Mouse (Mus musculus): Measurements from ENCODE around the gene Sec1. TPM values are rescaled to one million over a fixed set of nuclear protein-coding genes. Genes with fewer than 3 reads are reported as not detected.

Gene Sec1
- total and polyA plus RNA-seq, 3 experiments, result 0.02 TPM; not detected in 2

GRCm38 (mm10) chr7:45708221-45708761 lies 14.1 kb upstream of the Sec1 start:
- no peak for ATAC-seq (ENCODE audit: extremely low read depth, insufficient number of reproducible peaks, low FRiP score, poor library complexity, severe bottlenecking)
- peaks cover 53% of the 10 kb centered on the region for H3K36me3 ChIP-seq (replicated peaks)
- peak overlapping the region; percentile 81 for H3K4me3 ChIP-seq (ENCODE audit: low read depth, low read length)
- no peak for TF ChIP-seq GATA1 (IDR thresholded peaks at IDR 0.05; ENCODE audit: borderline replicate concordance, low read length)
- no peak for TF ChIP-seq POLR2AphosphoS5 (IDR thresholded peaks at IDR 0.05; ENCODE audit: insufficient replicate concordance, low read depth, low read length)
- no peak for TF ChIP-seq GATA2 (IDR thresholded peaks at IDR 0.05; ENCODE audit: borderline replicate concordance, low read depth, low read length)
- TF ChIP-seq CTCF (IDR thresholded peaks at IDR 0.05; ENCODE audit: low read depth, low read length), result no peak
- H3K27me3 ChIP-seq (ENCODE audit: insufficient read depth, low read length), result no peaks in the 10 kb centered on the region
- no peak for DNase-seq (ENCODE audit: low spot score)
- peaks cover 75% of the 10 kb centered on the region for H3K4me1 ChIP-seq (ENCODE audit: insufficient read depth, low read depth, low read length)
- H3K9me3 ChIP-seq (replicated peaks), result no peaks in the 10 kb centered on the region

GRCm38 (mm10) chr7:45707375-45707967 lies 13.3 kb upstream of the Sec1 start:
- H3K27me3 ChIP-seq (ENCODE audit: insufficient read depth, low read length), result peaks cover 4% of the 10 kb centered on the region; the same call in 1 of the 2 replicates
- DNase-seq (ENCODE audit: low spot score), result peak; percentile 91
- no peaks in the 10 kb centered on the region for H3K9me3 ChIP-seq (replicated peaks)
- TF ChIP-seq POLR2AphosphoS5 (IDR thresholded peaks at IDR 0.05; ENCODE audit: insufficient replicate concordance, low read depth, low read length), result no peak
- TF ChIP-seq TAL1 (conservative IDR thresholded peaks at IDR 0.05; ENCODE audit: low read depth, low read length), result no peak
- TF ChIP-seq GATA2 (IDR thresholded peaks at IDR 0.05; ENCODE audit: borderline replicate concordance, low read depth, low read length), result no peak
- no peak for TF ChIP-seq CTCF (IDR thresholded peaks at IDR 0.05; ENCODE audit: low read depth, low read length)
- TF ChIP-seq GATA1 (IDR thresholded peaks at IDR 0.05; ENCODE audit: borderline replicate concordance, low read length), result no peak
- H3K4me3 ChIP-seq (ENCODE audit: low read depth, low read length), result peak overlapping the region; percentile 81
- peaks cover 45% of the 10 kb centered on the region for H3K36me3 ChIP-seq (replicated peaks)
- peaks cover 78% of the 10 kb centered on the region for H3K4me1 ChIP-seq (ENCODE audit: insufficient read depth, low read depth, low read length)
- ATAC-seq (ENCODE audit: extremely low read depth, insufficient number of reproducible peaks, low FRiP score, poor library complexity, severe bottlenecking), result 0 out of 2 replicates have a peak, but pooled peaks have one; percentile 4

DNA sequence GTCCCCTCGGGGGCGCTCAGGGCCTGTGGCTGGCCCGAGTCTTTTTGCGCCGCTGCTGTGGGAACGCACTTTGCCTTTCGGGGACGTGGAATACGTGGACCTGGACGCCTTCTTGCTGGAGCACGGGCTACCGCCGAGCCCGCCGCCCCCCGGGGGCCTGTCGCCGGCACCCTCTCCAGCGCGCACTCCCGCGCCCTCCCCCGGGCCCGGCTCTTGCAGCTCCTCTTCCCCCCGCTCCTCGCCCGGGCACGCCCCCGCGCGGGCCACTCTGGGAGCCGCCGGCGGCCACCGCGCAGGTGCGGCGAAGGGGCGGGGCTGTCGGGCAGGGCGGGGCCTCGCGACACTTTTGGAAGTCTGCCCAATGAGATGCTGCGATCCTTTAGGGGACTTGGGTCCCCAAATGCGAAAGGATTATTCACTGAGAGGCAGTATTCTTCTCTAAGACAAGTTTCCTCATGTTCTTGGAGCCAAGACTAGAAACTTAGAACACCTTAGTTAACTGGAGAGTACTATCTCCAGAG lies 12.6 kb upstream of the Sec1 start:
- TF ChIP-seq GATA2 (IDR thresholded peaks at IDR 0.05; ENCODE audit: borderline replicate concordance, low read depth, low read length) (no peak), TAL1 (conservative IDR thresholded peaks at IDR 0.05; ENCODE audit: low read depth, low read length) (no peak), GATA1 (IDR thresholded peaks at IDR 0.05; ENCODE audit: borderline replicate concordance, low read length) (no peak), POLR2AphosphoS5 (IDR thresholded peaks at IDR 0.05; ENCODE audit: insufficient replicate concordance, low read depth, low read length) (no peak), CTCF (IDR thresholded peaks at IDR 0.05; ENCODE audit: low read depth, low read length) (no peak)
- Histone ChIP-seq H3K36me3 (replicated peaks) (peaks cover 38% of the 10 kb centered on the region), H3K4me3 (ENCODE audit: low read depth, low read length) (peak overlapping the region; percentile 81), H3K4me1 (ENCODE audit: insufficient read depth, low read depth, low read length) (peaks cover 75% of the 10 kb centered on the region), H3K27me3 (ENCODE audit: insufficient read depth, low read length) (peaks cover 10% of the 10 kb centered on the region; the same call in 1 of the 2 replicates), H3K9me3 (replicated peaks) (no peaks in the 10 kb centered on the region)
- DNase-seq (ENCODE audit: low spot score), result peak; percentile 92
- ATAC-seq (ENCODE audit: extremely low read depth, insufficient number of reproducible peaks, low FRiP score, poor library complexity, severe bottlenecking), result 0 out of 2 replicates have a peak, but pooled peaks have one; percentile 2

DNA sequence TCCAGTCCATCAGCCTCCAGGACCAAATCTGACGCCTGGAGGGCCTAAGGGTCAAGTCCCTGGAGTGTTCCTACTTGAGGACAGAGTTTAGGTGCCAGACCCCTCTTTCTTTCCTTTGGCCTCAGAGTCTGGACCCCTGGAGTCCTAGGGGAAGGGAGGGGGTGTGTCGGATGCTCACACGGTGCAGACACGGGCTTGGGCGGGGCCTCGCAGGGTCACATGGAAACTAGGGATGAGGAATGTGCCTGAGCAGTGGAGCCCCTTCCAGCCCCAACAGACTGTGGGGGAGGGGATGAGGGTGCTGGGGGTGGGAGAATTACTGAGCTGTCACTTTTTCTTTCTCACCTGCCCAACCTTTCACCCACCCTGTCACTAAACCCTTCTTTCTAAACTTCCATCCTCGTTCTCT lies 11.7 kb upstream of the Sec1 start:
- H3K36me3 ChIP-seq (replicated peaks), result peaks cover 29% of the 10 kb centered on the region
- no peaks in the 10 kb centered on the region for H3K9me3 ChIP-seq (replicated peaks)
- H3K27me3 ChIP-seq (ENCODE audit: insufficient read depth, low read length), result peaks cover 19% of the 10 kb centered on the region
- no peak for TF ChIP-seq POLR2AphosphoS5 (IDR thresholded peaks at IDR 0.05; ENCODE audit: insufficient replicate concordance, low read depth, low read length)
- TF ChIP-seq GATA2 (IDR thresholded peaks at IDR 0.05; ENCODE audit: borderline replicate concordance, low read depth, low read length), result no peak
- no peak for TF ChIP-seq TAL1 (conservative IDR thresholded peaks at IDR 0.05; ENCODE audit: low read depth, low read length)
- TF ChIP-seq GATA1 (IDR thresholded peaks at IDR 0.05; ENCODE audit: borderline replicate concordance, low read length), result no peak
- TF ChIP-seq CTCF (IDR thresholded peaks at IDR 0.05; ENCODE audit: low read depth, low read length), result no peak
- H3K4me1 ChIP-seq (ENCODE audit: insufficient read depth, low read depth, low read length), result peaks cover 84% of the 10 kb centered on the region
- ATAC-seq (ENCODE audit: extremely low read depth, insufficient number of reproducible peaks, low FRiP score, poor library complexity, severe bottlenecking) (no peak), DNase-seq (ENCODE audit: low spot score) (peak; percentile 65)
- peak overlapping the region; percentile 81 for H3K4me3 ChIP-seq (ENCODE audit: low read depth, low read length)

DNA sequence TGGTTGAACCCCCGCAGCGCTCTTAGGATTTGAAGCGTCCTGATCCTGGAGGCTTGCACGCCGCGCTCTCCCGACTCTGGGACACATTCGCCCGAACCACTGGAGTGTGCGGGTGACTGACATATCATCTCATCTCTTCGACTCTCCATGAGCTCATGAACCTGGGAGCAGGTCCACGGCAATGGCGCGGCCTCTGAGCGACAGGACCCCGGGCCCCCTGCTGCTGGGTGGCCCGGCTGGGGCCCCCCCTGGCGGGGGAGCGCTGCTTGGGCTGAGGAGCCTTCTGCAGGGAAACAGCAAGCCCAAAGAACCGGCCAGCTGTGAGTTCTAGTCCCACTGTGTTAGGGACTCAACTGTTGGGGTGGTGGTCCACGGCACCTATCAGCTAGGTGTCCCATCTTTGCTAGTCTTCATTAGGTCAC lies 11.3 kb upstream of the Sec1 start:
- Histone ChIP-seq H3K4me3 (ENCODE audit: low read depth, low read length) (peak overlapping the region; percentile 81), H3K36me3 (replicated peaks) (peaks cover 25% of the 10 kb centered on the region), H3K9me3 (replicated peaks) (no peaks in the 10 kb centered on the region), H3K27me3 (ENCODE audit: insufficient read depth, low read length) (peaks cover 22% of the 10 kb centered on the region), H3K4me1 (ENCODE audit: insufficient read depth, low read depth, low read length) (peaks cover 84% of the 10 kb centered on the region)
- ATAC-seq (ENCODE audit: extremely low read depth, insufficient number of reproducible peaks, low FRiP score, poor library complexity, severe bottlenecking) (no peak), DNase-seq (ENCODE audit: low spot score) (no peak)
- TF ChIP-seq GATA1 (IDR thresholded peaks at IDR 0.05; ENCODE audit: borderline replicate concordance, low read length) (no peak), GATA2 (IDR thresholded peaks at IDR 0.05; ENCODE audit: borderline replicate concordance, low read depth, low read length) (no peak), CTCF (IDR thresholded peaks at IDR 0.05; ENCODE audit: low read depth, low read length) (no peak), POLR2AphosphoS5 (IDR thresholded peaks at IDR 0.05; ENCODE audit: insufficient replicate concordance, low read depth, low read length) (no peak), TAL1 (conservative IDR thresholded peaks at IDR 0.05; ENCODE audit: low read depth, low read length) (no peak)

GRCm38 (mm10) chr7:45704730-45705442 lies 10.7 kb upstream of the Sec1 start, which contains the start of gene Dbp:
Dbp (plus strand) TSS chr7:45705088.
- H3K9me3 ChIP-seq (replicated peaks), result no peaks in the 10 kb centered on the region
- peaks cover 87% of the 10 kb centered on the region for H3K4me1 ChIP-seq (ENCODE audit: insufficient read depth, low read depth, low read length)
- ATAC-seq (ENCODE audit: extremely low read depth, insufficient number of reproducible peaks, low FRiP score, poor library complexity, severe bottlenecking) (peak; percentile 84), DNase-seq (ENCODE audit: low spot score) (peak; percentile 100)
- peak within 1 kb of the TSS; percentile 81 for H3K4me3 ChIP-seq (ENCODE audit: low read depth, low read length)
- peaks cover 28% of the 10 kb centered on the region for H3K27me3 ChIP-seq (ENCODE audit: insufficient read depth, low read length)
- no peak for TF ChIP-seq TAL1 (conservative IDR thresholded peaks at IDR 0.05; ENCODE audit: low read depth, low read length)
- no peak for TF ChIP-seq GATA2 (IDR thresholded peaks at IDR 0.05; ENCODE audit: borderline replicate concordance, low read depth, low read length)
- no peak for TF ChIP-seq POLR2AphosphoS5 (IDR thresholded peaks at IDR 0.05; ENCODE audit: insufficient replicate concordance, low read depth, low read length)
- peaks cover 19% of the 10 kb centered on the region for H3K36me3 ChIP-seq (replicated peaks)
